Mouse (Mus musculus) hindbrain, embryonic 16.5 days (tissue): ENCODE measurements around the gene Itpr1. TPM values are rescaled to one million over a fixed set of nuclear protein-coding genes. Genes with fewer than 3 reads are reported as not detected.
A peak's percentile ranks its signal among the peaks of the same experiment; 100 is the strongest.

Source experiments
- ATAC-seq: fragments of 200-750 bp; cut with Nextera tagmentation; 2 replicates; pipeline ENCODE4 v1.8.0; 2017; ENCODE audit warnings: moderate TSS enrichment, moderate library complexity
- H3K27ac ChIP-seq: fragments of 300-500 bp; sonication (generic); 2 replicates; pipeline ENCODE4 v1.5.1; 2014; ENCODE audit warnings: low read depth, mild to moderate bottlenecking, control low read depth, low read length, moderate library complexity
- H3K27me3 ChIP-seq: fragments of 300-500 bp; sonication (generic); replicated peaks from 2 replicates; pipeline ENCODE4 v1.6.1; 2014; ENCODE audit warnings: low read length; ENCODE audit not compliant: control insufficient read depth, insufficient read depth
- H3K36me3 ChIP-seq: fragments of 300-500 bp; sonication (generic); 2 replicates; pipeline ENCODE4 v1.6.1; 2014; ENCODE audit warnings: mild to moderate bottlenecking, low read length, moderate library complexity, mixed read lengths; ENCODE audit not compliant: control insufficient read depth, insufficient read depth
- H3K4me1 ChIP-seq: fragments of 300-500 bp; sonication (generic); 2 replicates; pipeline ENCODE4 v1.6.1; 2014; ENCODE audit warnings: low read depth, low read length; ENCODE audit not compliant: control insufficient read depth, insufficient read depth
- H3K4me2 ChIP-seq: fragments of 300-500 bp; sonication (generic); 2 replicates; pipeline ENCODE4 v1.6.1; 2014; ENCODE audit warnings: mild to moderate bottlenecking, low read length, control low read depth, moderate library complexity
- H3K4me3 ChIP-seq: fragments of 300-500 bp; sonication (generic); 2 replicates; pipeline ENCODE4 v1.5.1; 2014; ENCODE audit warnings: mild to moderate bottlenecking, low read length, control low read depth, moderate library complexity
- H3K9ac ChIP-seq: fragments of 300-500 bp; sonication (generic); 2 replicates; pipeline ENCODE4 v1.6.1; 2014; ENCODE audit warnings: low read depth, mild to moderate bottlenecking, control low read depth, low read length, moderate library complexity
- H3K9me3 ChIP-seq: fragments of 300-500 bp; sonication (generic); 2 replicates; pipeline ENCODE4 v1.6.1; 2014; ENCODE audit warnings: mild to moderate bottlenecking, low read length, moderate library complexity; ENCODE audit not compliant: control insufficient read depth
- WGBS: fragments of 180-500 bp; shearing (Covaris S2); extraction: QIAGEN DNeasy Blood & Tissue Kit; methylation state at CpG from one replicate; pipeline ENCODE4 v1.1.7; 2014; 5-methylcytosine and 5-hydroxymethylcytosine counted together
- polyA plus RNA-seq: library from polyadenylated mRNA; unstranded; fragments of >200 nt; fragmentation: Nextera tagmentation; extraction: Ambion mirVana; gene quantifications from 2 replicates; pipeline ENCODE4 v1.2.1, GENCODE M21; 2015

Gene Itpr1
- polyA plus RNA-seq, 1 experiment from 2014 or later = 5.6 TPM

GRCm38 (mm10) chr6:108240754-108241153, 27.9 kb downstream of the Itpr1 start:
- H3K4me1 ChIP-seq = peaks cover 5% of the 10 kb centered on the region; the same call in 1 of the 2 replicates
- no peak overlapping the region for H3K9ac ChIP-seq
- no peak overlapping the region for H3K27ac ChIP-seq
- WGBS = 49% methylated on average over 5 of the region's 5 CpGs
- H3K9me3 ChIP-seq = no peaks in the 10 kb centered on the region
- H3K27me3 ChIP-seq = no peaks in the 10 kb centered on the region
- ATAC-seq = no peak
- no peak overlapping the region for H3K4me3 ChIP-seq
- no peaks in the 10 kb centered on the region for H3K36me3 ChIP-seq
- H3K4me2 ChIP-seq = no peak overlapping the region

GRCm38 (mm10) chr6:108244571-108244970, 31.7 kb downstream of the Itpr1 start:
- Histone ChIP-seq H3K4me1 (peaks cover 11% of the 10 kb centered on the region), H3K27ac (no peak overlapping the region), H3K4me2 (no peak overlapping the region), H3K36me3 (no peaks in the 10 kb centered on the region), H3K9ac (no peak overlapping the region), H3K9me3 (no peaks in the 10 kb centered on the region), H3K27me3 (no peaks in the 10 kb centered on the region), H3K4me3 (no peak overlapping the region)
- ATAC-seq = no peak
- 91% methylated on average over 8 of the region's 8 CpGs for WGBS

GRCm38 (mm10) chr6:108246369-108247085, 33.6 kb downstream of the Itpr1 start:
- Histone ChIP-seq H3K4me2 (no peak overlapping the region), H3K9ac (no peak overlapping the region), H3K4me3 (no peak overlapping the region), H3K9me3 (no peaks in the 10 kb centered on the region), H3K27me3 (no peaks in the 10 kb centered on the region), H3K36me3 (no peaks in the 10 kb centered on the region), H3K4me1 (peaks cover 11% of the 10 kb centered on the region), H3K27ac (no peak overlapping the region)
- WGBS = 91% methylated on average over 3 of the region's 3 CpGs
- no peak for ATAC-seq

GRCm38 (mm10) chr6:108247211-108247610, 34.3 kb downstream of the Itpr1 start:
- Histone ChIP-seq H3K4me1 (peaks cover 11% of the 10 kb centered on the region), H3K9me3 (no peaks in the 10 kb centered on the region), H3K4me3 (no peak overlapping the region), H3K36me3 (no peaks in the 10 kb centered on the region), H3K9ac (no peak overlapping the region), H3K4me2 (no peak overlapping the region), H3K27me3 (no peaks in the 10 kb centered on the region), H3K27ac (no peak overlapping the region)
- WGBS = 86% methylated on average over 3 of the region's 3 CpGs
- ATAC-seq = no peak

- peak overlapping the region; percentile 63; the same call in 1 of the 2 replicates for H3K27ac ChIP-seq
- H3K9me3 ChIP-seq = no peaks in the 10 kb centered on the region
- no peaks in the 10 kb centered on the region for H3K27me3 ChIP-seq
- no peak overlapping the region for H3K4me2 ChIP-seq
- H3K9ac ChIP-seq = no peak overlapping the region
- H3K36me3 ChIP-seq = no peaks in the 10 kb centered on the region
- WGBS = 21% methylated on average over 4 of the region's 4 CpGs
- peaks cover 11% of the 10 kb centered on the region for H3K4me1 ChIP-seq
- no peak overlapping the region for H3K4me3 ChIP-seq
- peak; percentile 60 for ATAC-seq
Observed at GRCm38 (mm10) chr6:108248519-108248918, 35.6 kb downstream of the Itpr1 start.

GRCm38 (mm10) chr6:108249031-108249917, 36.4 kb downstream of the Itpr1 start:
- no peaks in the 10 kb centered on the region for H3K27me3 ChIP-seq
- H3K4me2 ChIP-seq = no peak overlapping the region
- H3K9me3 ChIP-seq = no peaks in the 10 kb centered on the region
- ATAC-seq = peak; percentile 59
- H3K36me3 ChIP-seq = no peaks in the 10 kb centered on the region
- H3K9ac ChIP-seq = no peak overlapping the region
- peak overlapping the region; percentile 63; the same call in 1 of the 2 replicates for H3K27ac ChIP-seq
- no peak overlapping the region for H3K4me3 ChIP-seq
- H3K4me1 ChIP-seq = peaks cover 11% of the 10 kb centered on the region
- 31% methylated on average over 9 of the region's 9 CpGs for WGBS

- 47% methylated on average over 3 of the region's 3 CpGs for WGBS
- Histone ChIP-seq H3K4me1 (peaks cover 11% of the 10 kb centered on the region), H3K27ac (no peak overlapping the region), H3K9me3 (no peaks in the 10 kb centered on the region), H3K27me3 (no peaks in the 10 kb centered on the region), H3K4me2 (no peak overlapping the region), H3K36me3 (no peaks in the 10 kb centered on the region), H3K4me3 (no peak overlapping the region), H3K9ac (no peak overlapping the region)
- no peak for ATAC-seq
Observed at GRCm38 (mm10) chr6:108249918-108250225, 37.0 kb downstream of the Itpr1 start.

- WGBS = 62% methylated on average over 4 of the region's 4 CpGs
- H3K9me3 ChIP-seq = no peaks in the 10 kb centered on the region
- no peak overlapping the region for H3K27ac ChIP-seq
- H3K27me3 ChIP-seq = no peaks in the 10 kb centered on the region
- H3K36me3 ChIP-seq = no peaks in the 10 kb centered on the region
- no peak for ATAC-seq
- H3K4me1 ChIP-seq = peaks cover 11% of the 10 kb centered on the region
- no peak overlapping the region for H3K4me3 ChIP-seq
- H3K9ac ChIP-seq = no peak overlapping the region
- no peak overlapping the region for H3K4me2 ChIP-seq
Observed at GRCm38 (mm10) chr6:108250416-108250815, 37.5 kb downstream of the Itpr1 start.

GRCm38 (mm10) chr6:108252565-108253360, 39.9 kb downstream of the Itpr1 start:
- WGBS = 81% methylated on average over 13 of the region's 13 CpGs
- Histone ChIP-seq H3K9ac (no peak overlapping the region), H3K4me3 (no peak overlapping the region), H3K4me2 (no peak overlapping the region), H3K9me3 (no peaks in the 10 kb centered on the region), H3K36me3 (no peaks in the 10 kb centered on the region), H3K27ac (no peak overlapping the region), H3K4me1 (peaks cover 11% of the 10 kb centered on the region), H3K27me3 (no peaks in the 10 kb centered on the region)
- ATAC-seq = no peak
